Mouse (Mus musculus) cerebellum, postnatal 25 days (tissue): ENCODE results near the gene Socs1.

Experiments used
- DNase-seq, 2 experiments: peaks; one replicate each; pipeline ENCODE4 v3.0.0; 2021; ENCODE audit warnings: mixed read lengths in 2 of 2

Gene Socs1

GRCm38 (mm10) chr16:10762569-10763180 is 22.7 kb downstream of the Socs1 start:
- DNase-seq: no peak

- DNase-seq: no peak
Measured at GRCm38 (mm10) chr16:10761182-10761581, 24.2 kb downstream of the Socs1 start.

GRCm38 (mm10) chr16:10756168-10756567 is 29.2 kb downstream of the Socs1 start:
- no peak for DNase-seq

- DNase-seq: no peak
Measured at GRCm38 (mm10) chr16:10754521-10755296, 30.6 kb downstream of the Socs1 start.

GRCm38 (mm10) chr16:10749824-10750223 is 35.5 kb downstream of the Socs1 start:
- peak; percentile 86 to 92 for DNase-seq

- no peak for DNase-seq
Measured at GRCm38 (mm10) chr16:10749226-10749625, 36.1 kb downstream of the Socs1 start.

GRCm38 (mm10) chr16:10741082-10741481 is 44.3 kb downstream of the Socs1 start:
- no peak for DNase-seq

- DNase-seq: no peak
Measured at GRCm38 (mm10) chr16:10739854-10740398, 45.4 kb downstream of the Socs1 start.

GRCm38 (mm10) chr16:10738866-10739265 is 46.5 kb downstream of the Socs1 start:
- DNase-seq: no peak

GRCm38 (mm10) chr16:10737571-10737970 is 47.8 kb downstream of the Socs1 start:
- DNase-seq: no peak

- DNase-seq: no peak
Measured at GRCm38 (mm10) chr16:10736364-10736763, 49.0 kb downstream of the Socs1 start.

GRCm38 (mm10) chr16:10735781-10736180 is 49.6 kb downstream of the Socs1 start:
- DNase-seq: no peak

- DNase-seq: no peak
Measured at GRCm38 (mm10) chr16:10732421-10732820, 52.9 kb downstream of the Socs1 start.
